Mouse (Mus musculus): ENCODE results near the gene Tmem253. TPM values are rescaled to one million over a fixed set of nuclear protein-coding genes. Genes with fewer than 3 reads are reported as not detected.

Gene Tmem253
- polyA plus RNA-seq, 1 experiment from 2014 or later, result 1.0 TPM

- peak overlapping the region; percentile 36; the same call in 1 of the 2 replicates for H3K9ac ChIP-seq
- H3K4me3 ChIP-seq, result 0 out of 2 replicates have a peak overlapping the region, but pooled peaks have one; percentile 71
- no peak overlapping the region for H3K27ac ChIP-seq
- H3K4me1 ChIP-seq, result peaks cover 41% of the 10 kb centered on the region
- no peak for ATAC-seq (ENCODE audit: low FRiP score, low read depth)
- H3K36me3 ChIP-seq, result no peaks in the 10 kb centered on the region
- peak overlapping the region; percentile 66 for H3K4me2 ChIP-seq (replicated peaks)
- no peaks in the 10 kb centered on the region for H3K9me3 ChIP-seq
- 89% methylated on average over 15 of the region's 15 CpGs for WGBS
- no peaks in the 10 kb centered on the region for H3K27me3 ChIP-seq (replicated peaks)
Observed at GRCm38 (mm10) chr14:52018248-52019050, 3.0 kb downstream of the Tmem253 start.

- H3K4me2 ChIP-seq (replicated peaks), result peak overlapping the region; percentile 66
- H3K9ac ChIP-seq, result peak overlapping the region; percentile 90
- ATAC-seq (ENCODE audit: low FRiP score, low read depth), result peak; percentile 17; the same call in 1 of the 2 replicates
- H3K4me3 ChIP-seq, result peak overlapping the region; percentile 71
- H3K9me3 ChIP-seq, result no peaks in the 10 kb centered on the region
- no peaks in the 10 kb centered on the region for H3K27me3 ChIP-seq (replicated peaks)
- peak overlapping the region; percentile 96 for H3K27ac ChIP-seq
- peaks cover 41% of the 10 kb centered on the region for H3K4me1 ChIP-seq
- H3K36me3 ChIP-seq, result no peaks in the 10 kb centered on the region
- 37% methylated on average over 12 of the region's 12 CpGs for WGBS
Observed at GRCm38 (mm10) chr14:52019051-52019589, 3.7 kb downstream of the Tmem253 start.

DNA sequence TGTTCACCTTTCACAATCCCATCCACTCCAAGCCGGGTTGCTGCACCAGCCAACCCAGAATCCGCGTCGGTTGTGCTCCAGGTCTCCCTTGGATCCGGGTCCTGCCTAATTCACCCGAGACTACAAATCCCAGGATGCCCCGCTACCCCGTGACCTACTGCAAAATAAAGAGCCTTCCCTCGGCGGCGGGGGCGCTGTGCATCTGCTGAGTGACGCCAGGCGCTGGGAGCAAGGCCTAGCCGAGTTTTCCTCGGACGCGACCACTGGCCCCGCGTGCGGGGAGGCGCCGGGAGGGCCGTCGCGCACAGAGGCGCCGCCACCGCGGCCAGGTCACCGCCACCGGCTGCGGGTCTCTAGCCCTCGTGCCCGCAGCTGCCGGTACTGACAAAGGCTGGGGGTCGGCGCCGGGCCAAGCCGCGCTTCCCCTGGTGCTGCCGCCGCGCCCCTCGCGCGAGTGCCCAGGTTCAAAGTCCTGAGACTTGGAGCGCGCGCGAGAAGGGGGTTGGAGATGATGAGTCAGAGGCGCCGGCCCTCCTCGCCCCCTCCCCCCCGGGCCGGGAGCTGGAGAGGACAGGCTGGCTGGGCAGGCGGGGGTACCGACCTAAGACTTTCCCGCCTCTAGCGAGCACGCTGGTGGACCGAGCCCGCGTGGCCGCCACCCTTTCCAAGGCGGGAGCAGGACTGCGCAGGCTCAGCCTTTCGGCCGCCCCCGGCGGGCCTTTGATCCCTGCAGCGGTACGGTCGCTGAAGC lies 4.3 kb downstream of the Tmem253 start:
- peaks cover 41% of the 10 kb centered on the region for H3K4me1 ChIP-seq
- under 1% methylated on average over 74 of the region's 74 CpGs for WGBS
- H3K4me3 ChIP-seq, result peak overlapping the region; percentile 71
- no peaks in the 10 kb centered on the region for H3K36me3 ChIP-seq
- peak; percentile 91 for ATAC-seq (ENCODE audit: low FRiP score, low read depth)
- H3K27me3 ChIP-seq (replicated peaks), result no peaks in the 10 kb centered on the region
- H3K27ac ChIP-seq, result peak overlapping the region; percentile 96
- peak overlapping the region; percentile 66 for H3K4me2 ChIP-seq (replicated peaks)
- no peaks in the 10 kb centered on the region for H3K9me3 ChIP-seq
- peak overlapping the region; percentile 90 for H3K9ac ChIP-seq

DNA sequence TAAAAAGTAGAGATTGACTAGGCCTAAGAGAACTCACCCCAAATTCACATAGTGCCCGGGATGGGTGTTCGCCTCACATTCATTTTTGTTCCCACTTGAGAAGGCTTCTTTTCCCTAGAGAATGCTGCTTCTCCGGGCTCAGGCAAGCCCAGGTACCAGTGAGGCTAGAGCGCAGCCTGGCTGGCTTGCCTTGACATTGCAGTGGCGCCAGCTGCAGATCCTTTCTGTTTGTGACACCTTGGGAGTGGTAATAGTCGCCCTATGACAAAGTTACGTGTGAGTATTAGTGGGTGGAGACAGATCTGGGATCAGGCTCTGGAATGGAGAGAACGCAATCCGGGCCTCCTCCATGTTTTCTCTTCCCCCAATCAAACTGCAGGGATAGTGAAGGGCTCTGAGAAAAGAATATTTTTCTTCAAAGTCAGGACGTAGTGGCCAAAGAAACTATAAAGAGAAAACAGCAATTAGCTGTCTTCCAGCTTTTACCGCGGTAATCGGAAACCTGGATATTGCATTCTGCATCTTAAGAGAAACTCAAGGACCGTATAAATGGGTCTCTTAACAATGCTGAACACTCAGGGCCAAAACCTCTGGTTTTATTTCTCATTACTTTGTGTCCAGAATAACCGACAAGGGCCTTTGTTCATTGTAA lies 5.2 kb downstream of the Tmem253 start, which contains the start of gene Zfp219:
TSS of gene Zfp219 (minus strand) at position 248 of the 652 bp plus-strand sequence.
- Histone ChIP-seq H3K27me3 (replicated peaks) (no peaks in the 10 kb centered on the region), H3K27ac (peak within 1 kb of the TSS; percentile 96), H3K4me3 (peak within 1 kb of the TSS; percentile 71), H3K4me1 (peaks cover 37% of the 10 kb centered on the region), H3K36me3 (no peaks in the 10 kb centered on the region), H3K9me3 (no peaks in the 10 kb centered on the region), H3K9ac (peak within 1 kb of the TSS; percentile 90), H3K4me2 (replicated peaks) (peak within 1 kb of the TSS; percentile 66)
- WGBS, result 5% methylated on average over 15 of the region's 15 CpGs
- ATAC-seq (ENCODE audit: low FRiP score, low read depth), result peak; percentile 61

DNA sequence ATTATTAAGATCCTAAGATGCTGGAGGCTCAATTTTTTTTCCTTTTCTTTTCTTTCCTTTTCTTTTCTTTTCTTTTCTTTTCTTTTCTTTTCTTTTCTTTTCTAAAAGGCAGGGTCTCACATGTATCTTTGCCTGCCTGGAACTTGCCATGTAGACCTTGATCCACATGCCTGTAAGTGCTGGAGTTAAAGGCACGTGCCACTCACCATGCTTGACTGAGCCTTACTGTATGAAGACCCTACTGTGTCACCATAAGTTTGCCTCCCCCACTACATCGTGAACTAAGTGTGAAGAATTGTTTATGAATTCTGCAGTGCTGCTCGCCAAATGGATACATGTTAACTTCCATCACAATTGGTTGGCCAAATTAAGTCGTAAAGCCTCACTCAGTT lies 5.7 kb downstream of the Tmem253 start:
- no peaks in the 10 kb centered on the region for H3K27me3 ChIP-seq (replicated peaks)
- WGBS, result 63% methylated on average over 4 of the region's 4 CpGs
- no peaks in the 10 kb centered on the region for H3K36me3 ChIP-seq
- H3K4me1 ChIP-seq, result peaks cover 31% of the 10 kb centered on the region
- no peak for ATAC-seq (ENCODE audit: low FRiP score, low read depth)
- no peak overlapping the region for H3K9ac ChIP-seq
- H3K4me3 ChIP-seq, result no peak overlapping the region
- peak overlapping the region; percentile 66; the same call in 1 of the 2 replicates for H3K4me2 ChIP-seq (replicated peaks)
- no peaks in the 10 kb centered on the region for H3K9me3 ChIP-seq
- no peak overlapping the region for H3K27ac ChIP-seq

DNA sequence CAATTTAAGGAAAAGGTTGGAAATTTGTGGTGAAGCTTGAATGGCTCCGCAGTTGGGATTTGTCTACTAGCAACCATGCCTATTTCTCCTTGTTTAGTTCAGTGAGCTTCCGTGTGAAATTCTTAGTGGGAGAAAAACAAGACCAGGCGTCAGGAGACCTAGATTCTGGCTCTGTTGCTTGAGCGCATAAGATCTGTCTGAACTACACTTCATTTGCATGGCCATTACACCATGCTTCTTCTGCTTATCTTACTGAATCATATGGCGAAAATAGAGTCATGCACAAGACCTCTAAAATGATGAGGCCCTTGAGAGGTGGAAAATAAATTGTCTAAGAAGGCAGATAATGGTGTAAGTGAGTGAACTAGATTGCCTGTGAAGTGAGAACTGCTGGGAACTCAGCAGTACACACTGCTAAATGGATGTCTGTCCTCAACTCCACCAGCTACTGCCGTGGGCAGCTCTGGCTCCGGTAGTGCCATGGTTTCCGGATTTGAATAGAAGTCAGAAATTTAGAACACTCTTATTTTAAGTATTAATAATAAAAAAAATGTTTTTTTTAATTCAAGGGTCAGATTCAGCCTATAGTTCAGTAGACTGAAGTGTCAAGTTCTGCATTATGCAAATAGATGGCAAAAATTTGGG lies 6.2 kb downstream of the Tmem253 start:
- Histone ChIP-seq H3K4me1 (peaks cover 26% of the 10 kb centered on the region), H3K27ac (no peak overlapping the region), H3K27me3 (replicated peaks) (no peaks in the 10 kb centered on the region), H3K4me3 (no peak overlapping the region), H3K4me2 (replicated peaks) (no peak overlapping the region), H3K9me3 (no peaks in the 10 kb centered on the region), H3K9ac (no peak overlapping the region), H3K36me3 (no peaks in the 10 kb centered on the region)
- WGBS, result 85% methylated on average over 8 of the region's 8 CpGs
- no peak for ATAC-seq (ENCODE audit: low FRiP score, low read depth)

GRCm38 (mm10) chr14:52022244-52022708 lies 6.8 kb downstream of the Tmem253 start:
- Histone ChIP-seq H3K4me3 (peak overlapping the region; percentile 19; the same call in 1 of the 2 replicates), H3K27me3 (replicated peaks) (no peaks in the 10 kb centered on the region), H3K36me3 (no peaks in the 10 kb centered on the region), H3K9me3 (no peaks in the 10 kb centered on the region), H3K4me1 (peaks cover 21% of the 10 kb centered on the region), H3K9ac (no peak overlapping the region), H3K4me2 (replicated peaks) (peak overlapping the region; percentile 54), H3K27ac (no peak overlapping the region)
- 70% methylated on average over 3 of the region's 3 CpGs for WGBS
- ATAC-seq (ENCODE audit: low FRiP score, low read depth), result no peak

GRCm38 (mm10) chr14:52022709-52023459 lies 7.4 kb downstream of the Tmem253 start:
- ATAC-seq (ENCODE audit: low FRiP score, low read depth), result no peak
- peak overlapping the region; percentile 54 for H3K4me2 ChIP-seq (replicated peaks)
- H3K4me3 ChIP-seq, result peak overlapping the region; percentile 19
- no peaks in the 10 kb centered on the region for H3K27me3 ChIP-seq (replicated peaks)
- no peak overlapping the region for H3K9ac ChIP-seq
- WGBS, result 3% methylated on average over 23 of the region's 23 CpGs
- no peaks in the 10 kb centered on the region for H3K36me3 ChIP-seq
- H3K4me1 ChIP-seq, result peaks cover 21% of the 10 kb centered on the region
- no peaks in the 10 kb centered on the region for H3K9me3 ChIP-seq
- H3K27ac ChIP-seq, result no peak overlapping the region; the same call in 1 of the 2 replicates

DNA sequence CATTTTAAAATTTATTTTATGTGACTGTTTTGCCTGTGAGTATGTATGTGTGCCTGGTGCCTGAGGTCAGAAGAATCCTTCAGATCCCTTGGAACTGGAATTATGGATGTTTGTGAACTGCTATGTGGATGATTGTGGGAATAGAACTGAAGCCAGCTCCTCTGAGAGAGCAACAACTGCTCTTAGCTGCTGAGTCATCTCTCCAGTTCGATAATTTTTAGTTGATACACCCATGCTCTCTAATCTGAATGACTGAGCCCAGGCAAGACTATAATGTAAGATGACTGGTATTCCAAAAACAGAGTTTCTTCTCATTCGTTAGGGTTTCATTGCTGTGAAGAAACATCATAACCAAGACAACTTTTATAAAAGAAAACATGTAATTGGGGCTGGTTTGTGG lies 8.7 kb downstream of the Tmem253 start:
- Histone ChIP-seq H3K9ac (no peak overlapping the region), H3K27ac (no peak overlapping the region), H3K4me2 (replicated peaks) (no peak overlapping the region), H3K4me1 (peaks cover 12% of the 10 kb centered on the region), H3K4me3 (no peak overlapping the region), H3K36me3 (no peaks in the 10 kb centered on the region), H3K9me3 (no peaks in the 10 kb centered on the region), H3K27me3 (replicated peaks) (no peaks in the 10 kb centered on the region)
- no peak for ATAC-seq (ENCODE audit: low FRiP score, low read depth)
- WGBS, result 84% methylated on average over 2 of the region's 2 CpGs

- H3K4me2 ChIP-seq (replicated peaks), result no peak overlapping the region
- H3K27ac ChIP-seq, result no peak overlapping the region
Observed at GRCm38 (mm10) chr14:52026342-52026741, 10.9 kb downstream of the Tmem253 start.

DNA sequence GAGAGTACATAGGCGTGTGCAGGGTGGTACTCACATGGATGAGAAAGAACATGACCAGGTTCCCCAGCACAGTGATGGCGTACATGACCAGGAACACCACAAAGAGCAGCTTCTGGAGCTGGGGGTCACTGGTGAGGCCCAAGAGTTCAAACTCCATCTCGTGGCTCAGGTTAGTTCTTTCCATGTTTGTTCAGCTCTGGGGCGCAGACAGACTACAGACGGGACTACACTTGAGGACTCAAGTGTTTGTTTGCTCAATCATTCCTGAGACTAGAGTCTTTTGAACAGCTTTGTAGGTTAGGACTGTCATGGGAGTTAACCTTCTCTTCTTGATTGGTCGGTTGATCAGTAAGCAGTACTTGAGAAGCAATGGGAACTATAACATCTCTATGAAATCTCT lies 20.5 kb downstream of the Tmem253 start:
- WGBS, result 90% methylated on average over 6 of the region's 6 CpGs

More at GRCm38 (mm10) chr14:52026342-52026741, 10.9 kb downstream of the Tmem253 start:
- Histone ChIP-seq H3K9me3 (no peaks in the 10 kb centered on the region), H3K36me3 (no peaks in the 10 kb centered on the region), H3K4me3 (no peak overlapping the region), H3K4me1 (peaks cover 5% of the 10 kb centered on the region; the same call in 1 of the 2 replicates), H3K27me3 (replicated peaks) (no peaks in the 10 kb centered on the region), H3K9ac (no peak overlapping the region)
- ATAC-seq (ENCODE audit: low FRiP score, low read depth), result no peak
- 86% methylated on average over 4 of the region's 4 CpGs for WGBS

More for the DNA sequence above, 20.5 kb downstream of the Tmem253 start:
- no peaks in the 10 kb centered on the region for H3K9me3 ChIP-seq
- H3K4me2 ChIP-seq (replicated peaks), result no peak overlapping the region
- no peak overlapping the region for H3K9ac ChIP-seq
- no peaks in the 10 kb centered on the region for H3K36me3 ChIP-seq
- ATAC-seq (ENCODE audit: low FRiP score, low read depth), result no peak
- H3K4me3 ChIP-seq, result no peak overlapping the region
- no peak overlapping the region for H3K27ac ChIP-seq
- no peaks in the 10 kb centered on the region for H3K27me3 ChIP-seq (replicated peaks)
- H3K4me1 ChIP-seq, result no peaks in the 10 kb centered on the region
